Mouse (Mus musculus) Patski (cell line): ENCODE results near the gene Tcl1b3. TPM values are rescaled to one million over a fixed set of nuclear protein-coding genes. Genes with fewer than 3 reads are reported as not detected.
"Not testable (repeated sequence)": the region's sequence is repeated elsewhere in the genome, so short reads cannot be mapped to it uniquely, and the experiment has no call there.

Experiments used
- ATAC-seq: fragments of 100-300 bp; one replicate; pipeline ENCODE4 v1.8.0; 2021
- CTCF ChIA-PET: fragments of 350-600 bp; sonication (Branson Sonifier 250); formaldehyde crosslinking; loops from one replicate; lab custom pipeline; 2022; ENCODE audit warnings: inconsistent platforms; lab: Charles Lee
- POLR2A ChIA-PET: fragments of 350-600 bp; sonication (Branson Sonifier 250); formaldehyde crosslinking; loops from one replicate; lab custom pipeline; 2022; ENCODE audit warnings: antibody characterized with exemption, inconsistent platforms; lab: Charles Lee
- DNase-seq: peaks from one replicate; pipeline ENCODE4 v3.0.0-alpha.2; 2011; ENCODE audit warnings: low read depth, low spot score
- H3K27me3 ChIP-seq: fragments of 371-371 bp; one replicate; pipeline ENCODE4 v1.5.1; 2021
- CTCF ChIP-seq: fragments of 100-300 bp; IDR thresholded peaks from one replicate; pipeline ENCODE4 v1.5.1; 2021
- in situ Hi-C: fragments of 300-500 bp; cut with MboI; formaldehyde crosslinking; loops from 3 replicates; pipeline ENCODE4 v1.11.1; 2018; ENCODE audit warnings: low pct_unique_long_range_greater_than_20kb, mixed read lengths
- polyA plus RNA-seq: library from polyadenylated mRNA; unstranded; gene quantifications from one replicate; pipeline ENCODE4 v1.2.3, GENCODE M21; 2021

Gene Tcl1b3
- not detected for polyA plus RNA-seq

- CTCF ChIA-PET, POLR2A ChIA-PET, H3K27me3 ChIP-seq, in situ Hi-C loops, ATAC-seq, DNase-seq: not testable (repeated sequence)
These were observed at the start of gene Tcl1b3 for GRCm38 (mm10) chr12:105190743-105191142. Tcl1b3 (plus strand) TSS chr12:105191043.

GRCm38 (mm10) chr12:105143096-105143495 is 47.7 kb upstream of the Tcl1b3 start:
- no peak for DNase-seq
- no peaks in the 10 kb centered on the region for H3K27me3 ChIP-seq
- no peak for ATAC-seq
- CTCF ChIA-PET, result no interaction called here
- POLR2A ChIA-PET, result no interaction called here
- no peak for TF ChIP-seq CTCF
- in situ Hi-C loops, result no loop called here

GRCm38 (mm10) chr12:105144928-105145327 is 45.9 kb upstream of the Tcl1b3 start:
- ATAC-seq, in situ Hi-C loops, CTCF ChIA-PET, H3K27me3 ChIP-seq, DNase-seq, POLR2A ChIA-PET: not testable (repeated sequence)

- TF ChIP-seq CTCF, result no peak
These were observed 45.1 kb upstream of the Tcl1b3 start, which contains the start of gene Tcl1b2 for GRCm38 (mm10) chr12:105145714-105146113. Tcl1b2 (plus strand) TSS chr12:105146014.

GRCm38 (mm10) chr12:105155286-105155685 is 35.6 kb upstream of the Tcl1b3 start:
- DNase-seq, CTCF ChIA-PET, POLR2A ChIA-PET, H3K27me3 ChIP-seq, in situ Hi-C loops, ATAC-seq: not testable (repeated sequence)

More at GRCm38 (mm10) chr12:105145714-105146113, 45.1 kb upstream of the Tcl1b3 start, which contains the start of gene Tcl1b2:
- CTCF ChIA-PET, result no interaction called here
- POLR2A ChIA-PET, result no interaction called here
- ATAC-seq, result no peak
- DNase-seq, result no peak
- in situ Hi-C loops, result no loop called here
- no peaks in the 10 kb centered on the region for H3K27me3 ChIP-seq

GRCm38 (mm10) chr12:105158842-105159241 is 32.0 kb upstream of the Tcl1b3 start:
- TF ChIP-seq CTCF, result no peak
- CTCF ChIA-PET, result no interaction called here
- in situ Hi-C loops, result no loop called here
- no peaks in the 10 kb centered on the region for H3K27me3 ChIP-seq
- ATAC-seq (no peak), DNase-seq (no peak)
- POLR2A ChIA-PET, result no interaction called here

GRCm38 (mm10) chr12:105159390-105159789 is 31.5 kb upstream of the Tcl1b3 start, which contains the start of gene Tcl1b1:
Tcl1b1 (plus strand) TSS chr12:105159690.
- ChIA-PET CTCF (no interaction called here), POLR2A (no interaction called here)
- ATAC-seq (no peak), DNase-seq (no peak)
- no peaks in the 10 kb centered on the region for H3K27me3 ChIP-seq
- in situ Hi-C loops, result no loop called here
- no peak for TF ChIP-seq CTCF

GRCm38 (mm10) chr12:105166734-105167133 is 24.1 kb upstream of the Tcl1b3 start:
- no peak for TF ChIP-seq CTCF
- CTCF ChIA-PET, result no interaction called here
- no peak for DNase-seq
- in situ Hi-C loops, result no loop called here
- peaks cover 10% of the 10 kb centered on the region for H3K27me3 ChIP-seq
- ATAC-seq, result no peak
- POLR2A ChIA-PET, result no interaction called here

- ATAC-seq, result no peak
- in situ Hi-C loops, result no loop called here
- peaks cover 21% of the 10 kb centered on the region for H3K27me3 ChIP-seq
- TF ChIP-seq CTCF, result no peak
- CTCF ChIA-PET, result no interaction called here
- DNase-seq, result no peak
- POLR2A ChIA-PET, result no interaction called here
These were observed 17.5 kb upstream of the Tcl1b3 start for GRCm38 (mm10) chr12:105173366-105173765.

- peak; percentile 46 for TF ChIP-seq CTCF
- peaks cover 21% of the 10 kb centered on the region for H3K27me3 ChIP-seq
- POLR2A ChIA-PET, in situ Hi-C loops, DNase-seq, CTCF ChIA-PET: not testable (repeated sequence)
- ATAC-seq, result peak; percentile 65
These were observed 16.5 kb upstream of the Tcl1b3 start for GRCm38 (mm10) chr12:105174318-105174717.

- CTCF ChIA-PET, POLR2A ChIA-PET, ATAC-seq, in situ Hi-C loops, DNase-seq: not testable (repeated sequence)
- peaks cover 11% of the 10 kb centered on the region for H3K27me3 ChIP-seq
These were observed 14.8 kb upstream of the Tcl1b3 start, which contains the start of gene Tcl1b5 for GRCm38 (mm10) chr12:105176044-105176443. Tcl1b5 (plus strand) TSS chr12:105176344.

GRCm38 (mm10) chr12:105181040-105181644 is 9.7 kb upstream of the Tcl1b3 start:
- H3K27me3 ChIP-seq, DNase-seq, POLR2A ChIA-PET, ATAC-seq, in situ Hi-C loops, CTCF ChIA-PET: not testable (repeated sequence)
